Mouse (Mus musculus) hindbrain, embryonic 14.5 days (tissue): ENCODE data around the gene Neu2. TPM values are rescaled to one million over a fixed set of nuclear protein-coding genes. Genes with fewer than 3 reads are reported as not detected.
A peak's percentile ranks its signal among the peaks of the same experiment; 100 is the strongest.

Source experiments
- ATAC-seq: fragments of 200-750 bp; cut with Nextera tagmentation; 2 replicates; pipeline ENCODE4 v1.8.0; 2017; ENCODE audit warnings: moderate number of reproducible peaks, mild to moderate bottlenecking, moderate TSS enrichment, moderate library complexity; ENCODE audit not compliant: low FRiP score
- DNase-seq: peaks from one replicate; pipeline ENCODE4 v3.0.0-alpha.2; 2015; ENCODE audit warnings: low spot score
- H3K27ac ChIP-seq: fragments of 300-500 bp; sonication (generic); 2 replicates; pipeline ENCODE4 v1.5.1; 2014; ENCODE audit warnings: mild to moderate bottlenecking, moderate library complexity
- H3K27me3 ChIP-seq: fragments of 300-500 bp; sonication (generic); 2 replicates; pipeline ENCODE4 v1.6.1; 2014; ENCODE audit warnings: mild to moderate bottlenecking, low read length, mixed read lengths; ENCODE audit not compliant: control insufficient read depth, insufficient read depth
- H3K36me3 ChIP-seq: fragments of 300-500 bp; sonication (generic); replicated peaks from 2 replicates; pipeline ENCODE4 v1.6.1; 2014; ENCODE audit not compliant: control insufficient read depth, insufficient read depth
- H3K4me1 ChIP-seq: fragments of 300-500 bp; sonication (generic); replicated peaks from 2 replicates; pipeline ENCODE4 v1.6.1; 2014; ENCODE audit warnings: antibody characterized with exemption, low read length, mixed read lengths; ENCODE audit not compliant: control insufficient read depth, insufficient read depth
- H3K4me2 ChIP-seq: fragments of 300-500 bp; sonication (generic); replicated peaks from 2 replicates; pipeline ENCODE4 v1.6.1; 2014; ENCODE audit warnings: mild to moderate bottlenecking, moderate library complexity
- H3K4me3 ChIP-seq: fragments of 300-500 bp; sonication (generic); replicated peaks from 2 replicates; pipeline ENCODE4 v1.5.1; 2014; ENCODE audit warnings: mild to moderate bottlenecking, low read length
- H3K9ac ChIP-seq: fragments of 300-500 bp; sonication (generic); 2 replicates; pipeline ENCODE4 v1.6.1; 2014
- H3K9me3 ChIP-seq: fragments of 300-500 bp; sonication (generic); 2 replicates; pipeline ENCODE4 v1.6.1; 2016; ENCODE audit warnings: low read length; ENCODE audit not compliant: control insufficient read depth
- whole genome bisulfite sequencing: fragments of 180-500 bp; shearing (Covaris S2); extraction: QIAGEN DNeasy Blood & Tissue Kit; methylation state at CpG from one replicate; pipeline ENCODE4 v1.1.7; 2014; 5-methylcytosine and 5-hydroxymethylcytosine counted together
- polyA plus RNA-seq: library from polyadenylated mRNA; unstranded; fragments of >200 nt; fragmentation: Nextera tagmentation; extraction: Ambion mirVana; gene quantifications from 2 replicates; pipeline ENCODE4 v1.2.1, GENCODE M21; 2014

The Neu2 gene
- polyA plus RNA-seq, 1 experiment from 2014 or later: 0.40 TPM

DNA sequence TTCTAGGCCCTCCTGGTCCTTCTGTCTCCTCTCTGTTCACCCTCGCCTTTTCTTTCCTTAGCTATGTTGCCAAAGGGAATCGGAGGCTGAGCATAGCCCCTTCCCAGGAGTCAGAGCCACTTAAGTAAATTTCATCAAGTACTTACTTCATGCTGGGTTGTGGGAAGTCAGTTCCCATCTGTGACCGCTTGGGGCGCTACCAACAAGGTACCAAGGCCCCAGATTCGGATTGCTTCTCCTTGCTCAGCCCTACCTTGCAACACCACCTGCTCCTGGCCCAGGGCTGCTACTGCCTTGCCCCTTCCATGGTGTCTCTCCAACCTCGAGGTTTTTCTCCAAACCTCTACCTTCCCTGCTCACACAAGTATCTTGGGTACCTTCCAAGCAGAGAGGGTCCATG lies 58.7 kb downstream of the Neu2 start:
- DNase-seq (no peak), ATAC-seq (no peak)
- no peak overlapping the region for H3K27ac ChIP-seq
- 49% methylated on average over 6 of the region's 6 CpGs for WGBS
- no peaks in the 10 kb centered on the region for H3K4me1 ChIP-seq
- H3K4me2 ChIP-seq: no peak overlapping the region
- no peaks in the 10 kb centered on the region for H3K36me3 ChIP-seq
- no peak overlapping the region for H3K9ac ChIP-seq
- H3K27me3 ChIP-seq: no peaks in the 10 kb centered on the region
- H3K4me3 ChIP-seq: no peak overlapping the region
- no peaks in the 10 kb centered on the region for H3K9me3 ChIP-seq

DNA sequence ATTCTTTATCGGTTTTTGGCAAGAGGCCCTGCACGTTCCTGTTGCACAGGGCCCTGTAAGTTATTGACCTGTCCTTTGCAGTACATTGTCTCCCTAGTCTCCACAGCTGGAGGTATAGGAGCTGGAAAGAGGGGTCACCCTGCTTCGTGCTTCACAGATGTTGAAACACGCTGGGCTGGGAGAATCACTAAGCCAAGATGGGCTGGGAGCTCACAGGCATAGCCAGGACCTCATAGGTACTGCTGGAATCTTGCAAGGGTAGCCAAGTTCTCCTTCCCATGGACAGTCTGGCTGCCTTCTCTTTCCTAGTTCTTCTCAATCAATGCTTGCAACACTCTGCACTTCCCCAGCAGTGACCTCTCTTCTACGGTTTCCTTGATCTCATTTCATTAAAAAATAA lies 63.6 kb downstream of the Neu2 start:
- H3K27ac ChIP-seq: no peak overlapping the region
- H3K9me3 ChIP-seq: no peaks in the 10 kb centered on the region
- H3K9ac ChIP-seq: no peak overlapping the region
- H3K27me3 ChIP-seq: no peaks in the 10 kb centered on the region
- no peak overlapping the region for H3K4me2 ChIP-seq
- DNase-seq: no peak
- ATAC-seq: no peak
- no peaks in the 10 kb centered on the region for H3K36me3 ChIP-seq
- 76% methylated on average over 5 of the region's 5 CpGs for whole genome bisulfite sequencing
- H3K4me3 ChIP-seq: no peak overlapping the region
- H3K4me1 ChIP-seq: no peaks in the 10 kb centered on the region

DNA sequence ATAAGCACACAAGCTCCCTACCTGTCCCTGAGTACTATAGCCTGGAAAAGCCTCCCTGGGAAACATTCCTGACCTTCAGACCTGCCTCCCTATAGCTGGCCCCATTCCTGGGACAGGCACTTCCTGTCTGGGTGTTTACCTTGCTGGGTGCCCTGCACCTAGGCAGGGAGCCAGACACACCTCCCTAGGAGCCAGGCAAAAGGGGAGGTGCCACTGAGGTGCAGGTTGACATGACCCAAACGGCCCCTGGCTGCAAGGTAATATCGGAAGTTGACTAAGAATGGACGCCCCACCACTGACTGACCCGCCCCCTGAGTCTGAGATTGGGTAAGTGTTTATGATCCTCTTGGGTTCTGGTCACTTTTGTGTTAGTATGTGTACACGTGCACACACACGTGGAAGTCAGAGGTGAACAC lies 64.1 kb downstream of the Neu2 start, which contains the start of gene Ngef:
Gene Ngef, minus strand, starts transcription at position 71 of the 416 bp plus-strand sequence.
- H3K27ac ChIP-seq: peak within 1 kb of the TSS; percentile 3; the same call in 1 of the 2 replicates
- no peaks in the 10 kb centered on the region for H3K36me3 ChIP-seq
- no peak within 1 kb of the TSS for H3K4me3 ChIP-seq
- no peak within 1 kb of the TSS for H3K9ac ChIP-seq
- 0 out of 2 replicates have a peak, but pooled peaks have one; percentile 8 for ATAC-seq
- H3K9me3 ChIP-seq: no peaks in the 10 kb centered on the region
- no peak within 1 kb of the TSS for H3K4me2 ChIP-seq
- DNase-seq: no peak
- no peaks in the 10 kb centered on the region for H3K4me1 ChIP-seq
- no peaks in the 10 kb centered on the region for H3K27me3 ChIP-seq
- WGBS: 74% methylated on average over 6 of the region's 6 CpGs

DNA sequence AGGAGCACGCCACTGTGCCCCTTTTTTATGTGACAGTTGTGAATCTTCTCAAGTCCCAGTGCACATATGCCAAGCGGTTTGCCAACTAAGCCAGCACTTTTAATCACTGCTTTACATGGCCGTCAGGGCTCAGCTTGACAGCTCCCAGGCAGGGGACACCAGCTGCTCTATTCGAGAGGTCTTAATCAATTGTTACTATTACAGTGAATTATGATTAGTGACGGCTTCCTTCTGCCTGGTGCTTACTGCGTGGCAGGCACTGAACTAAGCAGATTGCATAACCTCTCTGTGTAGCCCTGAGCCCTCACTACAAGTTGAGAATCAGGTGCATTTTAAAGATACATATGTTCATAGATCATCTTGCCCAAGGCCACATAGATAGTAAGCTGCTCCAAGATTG lies 64.7 kb downstream of the Neu2 start:
- Histone ChIP-seq H3K4me1 (no peaks in the 10 kb centered on the region), H3K4me2 (no peak overlapping the region), H3K9me3 (no peaks in the 10 kb centered on the region), H3K4me3 (no peak overlapping the region), H3K36me3 (no peaks in the 10 kb centered on the region), H3K9ac (no peak overlapping the region), H3K27ac (peak overlapping the region; percentile 3; the same call in 1 of the 2 replicates), H3K27me3 (no peaks in the 10 kb centered on the region)
- WGBS: 25% methylated on average over 6 of the region's 6 CpGs
- peak; percentile 60 for DNase-seq
- peak; percentile 84 for ATAC-seq

DNA sequence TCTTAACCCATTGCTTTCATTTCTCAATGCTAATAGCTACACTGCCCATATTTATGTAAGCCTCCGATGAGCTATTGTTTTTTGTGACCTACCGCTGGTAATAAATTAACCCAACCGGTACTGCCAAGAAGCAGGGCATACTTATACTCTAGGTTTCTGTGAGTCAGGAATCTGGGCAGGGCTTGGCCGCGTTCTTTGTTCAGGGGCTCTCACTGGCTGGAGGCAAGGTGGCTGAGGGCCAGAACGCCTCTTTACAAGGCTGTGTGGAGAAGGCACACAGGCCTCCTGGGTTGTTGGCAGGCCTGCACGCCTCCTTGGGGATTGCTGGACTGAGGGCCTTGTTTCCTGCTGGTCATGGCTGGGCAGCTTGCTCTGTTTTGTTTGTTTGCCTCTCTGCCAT lies 65.1 kb downstream of the Neu2 start:
- WGBS: 44% methylated on average over 7 of the region's 7 CpGs
- no peak overlapping the region for H3K9ac ChIP-seq
- DNase-seq: peak; percentile 57
- H3K4me3 ChIP-seq: no peak overlapping the region
- no peak overlapping the region for H3K4me2 ChIP-seq
- ATAC-seq: peak; percentile 80
- H3K36me3 ChIP-seq: no peaks in the 10 kb centered on the region
- no peaks in the 10 kb centered on the region for H3K4me1 ChIP-seq
- peak overlapping the region; percentile 3; the same call in 1 of the 2 replicates for H3K27ac ChIP-seq
- H3K9me3 ChIP-seq: no peaks in the 10 kb centered on the region
- no peaks in the 10 kb centered on the region for H3K27me3 ChIP-seq

DNA sequence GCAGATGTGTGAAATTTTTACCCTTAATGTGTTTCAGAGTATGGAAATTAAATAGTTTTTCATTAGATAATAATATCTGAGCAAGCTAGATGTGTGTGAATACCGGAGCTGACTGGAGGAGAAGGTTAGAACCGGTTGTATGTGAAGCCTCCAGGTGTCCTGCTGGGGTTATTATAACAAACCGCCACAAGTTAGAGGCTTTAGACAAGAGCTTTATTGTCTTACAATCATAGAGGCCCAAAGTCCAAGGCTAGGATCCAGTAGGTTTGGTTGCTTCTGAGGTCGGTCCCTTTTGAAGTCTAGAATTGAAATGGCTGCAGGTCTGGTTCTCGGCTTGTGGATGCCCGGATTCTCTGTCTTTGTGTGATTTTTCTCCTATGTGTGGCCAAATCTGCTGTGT lies 69.3 kb downstream of the Neu2 start:
- ATAC-seq: no peak
- no peak overlapping the region for H3K4me2 ChIP-seq
- H3K4me1 ChIP-seq: no peaks in the 10 kb centered on the region
- no peak overlapping the region for H3K27ac ChIP-seq
- no peak for DNase-seq
- H3K9me3 ChIP-seq: no peaks in the 10 kb centered on the region
- H3K36me3 ChIP-seq: no peaks in the 10 kb centered on the region
- WGBS: 85% methylated on average over 6 of the region's 6 CpGs
- no peaks in the 10 kb centered on the region for H3K27me3 ChIP-seq
- H3K4me3 ChIP-seq: no peak overlapping the region
- no peak overlapping the region for H3K9ac ChIP-seq

DNA sequence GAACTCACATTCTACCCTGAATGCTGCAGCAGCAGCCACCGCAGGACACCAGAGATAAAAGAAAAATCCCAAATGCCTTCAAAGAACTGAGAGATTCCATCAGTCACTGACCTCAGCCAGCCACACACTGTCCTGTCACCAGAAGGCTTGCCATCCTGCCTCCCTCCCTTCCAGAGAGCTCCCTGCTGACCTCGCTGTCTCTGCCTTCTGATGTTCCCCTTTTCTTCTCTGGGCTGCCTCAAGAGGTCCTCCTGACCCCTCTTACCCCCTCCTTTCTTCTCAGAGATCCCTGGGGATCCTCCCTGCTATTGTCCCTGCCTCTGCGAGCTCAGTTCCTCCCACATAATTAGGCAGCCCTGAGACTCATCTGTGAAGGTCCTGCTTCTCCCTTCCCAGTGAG lies 71.1 kb downstream of the Neu2 start:
- Histone ChIP-seq H3K9ac (no peak overlapping the region), H3K36me3 (no peaks in the 10 kb centered on the region), H3K9me3 (no peaks in the 10 kb centered on the region), H3K27ac (no peak overlapping the region), H3K4me3 (no peak overlapping the region), H3K27me3 (no peaks in the 10 kb centered on the region), H3K4me2 (no peak overlapping the region), H3K4me1 (no peaks in the 10 kb centered on the region)
- ATAC-seq (no peak), DNase-seq (no peak)
- WGBS: 3% methylated on average over 3 of the region's 3 CpGs

DNA sequence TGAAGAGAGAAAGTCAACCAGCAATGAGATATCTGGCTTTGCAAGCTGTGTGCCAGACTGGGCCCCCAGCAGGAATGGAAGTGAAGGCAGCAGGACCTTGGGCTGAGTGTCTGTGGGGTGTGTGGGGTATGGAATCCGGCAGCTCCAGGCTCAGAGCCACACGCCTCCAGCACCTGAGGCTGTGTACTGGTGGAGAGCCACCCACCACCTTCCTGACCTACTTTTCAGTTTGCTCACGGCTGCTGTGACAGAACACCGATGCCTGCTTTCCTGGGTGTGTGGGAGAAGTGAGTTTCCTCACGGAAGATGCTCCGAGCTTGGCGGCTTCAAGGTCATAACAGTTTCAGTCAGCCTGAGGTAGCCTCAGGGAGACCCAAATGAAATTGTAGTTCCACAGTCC lies 79.5 kb downstream of the Neu2 start:
- no peak overlapping the region for H3K4me2 ChIP-seq
- H3K9ac ChIP-seq: no peak overlapping the region
- no peak overlapping the region for H3K4me3 ChIP-seq
- no peaks in the 10 kb centered on the region for H3K36me3 ChIP-seq
- ATAC-seq (no peak), DNase-seq (no peak)
- H3K27me3 ChIP-seq: no peaks in the 10 kb centered on the region
- H3K9me3 ChIP-seq: no peaks in the 10 kb centered on the region
- no peak overlapping the region for H3K27ac ChIP-seq
- H3K4me1 ChIP-seq: no peaks in the 10 kb centered on the region
- WGBS: 96% methylated on average over 7 of the region's 7 CpGs

DNA sequence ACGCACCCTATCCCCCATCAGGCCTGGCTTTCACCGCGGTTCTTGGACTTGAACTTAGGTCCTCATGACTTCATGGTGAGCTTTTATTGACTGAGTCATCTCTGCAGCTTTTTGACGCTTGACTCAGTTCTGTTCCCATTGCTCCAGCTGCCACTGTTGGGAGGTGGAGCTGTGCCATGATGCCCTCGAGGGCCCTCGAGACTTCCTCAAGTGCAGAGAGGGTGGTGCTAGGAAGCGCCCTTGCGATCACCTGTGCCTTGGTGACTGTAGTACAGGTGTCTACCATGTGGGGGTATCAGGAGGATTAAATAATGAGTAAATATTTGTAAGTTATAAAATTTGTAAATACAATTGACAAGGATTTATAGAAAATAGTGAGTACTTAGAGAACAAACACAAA lies 80.3 kb downstream of the Neu2 start:
- WGBS: 95% methylated on average over 8 of the region's 8 CpGs
- Histone ChIP-seq H3K36me3 (no peaks in the 10 kb centered on the region), H3K9me3 (no peaks in the 10 kb centered on the region), H3K4me1 (no peaks in the 10 kb centered on the region), H3K27me3 (no peaks in the 10 kb centered on the region), H3K9ac (no peak overlapping the region), H3K4me3 (no peak overlapping the region), H3K27ac (no peak overlapping the region), H3K4me2 (no peak overlapping the region)
- no peak for ATAC-seq
- DNase-seq: no peak

DNA sequence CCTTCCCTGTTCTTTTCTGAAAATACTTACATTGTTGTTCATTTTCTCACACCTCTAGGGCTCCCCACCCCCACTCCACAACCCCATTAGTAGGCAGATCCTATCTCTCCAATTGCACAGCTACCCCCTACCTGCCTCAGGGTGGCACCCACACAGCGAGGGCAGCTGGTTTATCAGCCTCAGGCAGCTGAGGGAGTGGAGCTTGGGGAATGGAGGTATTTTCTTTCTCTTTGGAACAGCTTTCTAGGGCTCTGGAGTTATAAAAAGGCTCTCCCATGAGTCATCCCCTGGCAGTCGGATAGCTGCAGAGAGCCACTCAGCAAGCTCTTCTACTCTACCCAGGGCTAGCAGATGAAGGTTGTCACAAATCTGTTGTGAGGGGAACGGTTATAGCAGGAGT lies 84.6 kb downstream of the Neu2 start:
- WGBS: 86% methylated on average over 3 of the region's 3 CpGs
- H3K27ac ChIP-seq: no peak overlapping the region
- no peak overlapping the region for H3K9ac ChIP-seq
- H3K4me1 ChIP-seq: no peaks in the 10 kb centered on the region
- no peak overlapping the region for H3K4me3 ChIP-seq
- DNase-seq (no peak), ATAC-seq (no peak)
- no peaks in the 10 kb centered on the region for H3K9me3 ChIP-seq
- H3K4me2 ChIP-seq: no peak overlapping the region
- no peaks in the 10 kb centered on the region for H3K36me3 ChIP-seq
- H3K27me3 ChIP-seq: no peaks in the 10 kb centered on the region
